Mouse (Mus musculus) megakaryocyte, embryonic 14.5 days (primary cell): ENCODE measurements around the gene Zcchc9.

Experiments used
- FLI1 ChIP-seq: IDR thresholded peaks from 2 replicates; pipeline ENCODE4 v1.6.1; 2012; ENCODE audit warnings: low read length, inconsistent platforms, mixed read lengths
- GATA1 ChIP-seq: IDR thresholded peaks from 3 replicates; pipeline ENCODE4 v1.6.1; 2012; ENCODE audit warnings: mixed read lengths, low read length, inconsistent platforms, borderline replicate concordance

DNA sequence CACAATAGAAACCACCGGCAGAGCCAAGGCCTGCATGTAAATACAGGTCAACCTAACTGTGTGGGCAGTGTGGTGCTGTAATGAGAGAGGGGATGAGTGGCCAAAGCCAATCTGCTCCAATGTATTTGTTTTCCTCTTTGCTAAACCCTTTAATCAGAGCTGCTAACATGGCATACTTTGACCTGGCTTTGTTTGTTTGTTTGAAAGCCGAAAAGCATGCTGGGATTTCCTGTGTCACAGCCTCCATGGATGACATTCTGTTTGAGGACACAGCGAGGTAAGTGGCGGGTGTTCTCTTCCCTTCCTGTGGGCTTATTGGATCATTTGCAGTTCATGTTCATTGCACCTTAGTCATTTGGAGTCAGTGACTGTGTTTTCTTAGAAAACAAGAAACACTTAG is 57.5 kb downstream of the Zcchc9 start:
- no peak for TF ChIP-seq GATA1
- TF ChIP-seq FLI1: no peak
